8 mouse cellular contexts compared by ENCODE assay signal in genomic region chr1:169459071-169459782, GRCm38 (mm10).
DNase-seq lines count a peak whose midpoint lies in the region; ATAC-seq and TF ChIP-seq lines count a peak whose summit lies in the region.

No protein-coding gene starts in this region.

- H3K9me3 ChIP-seq in MEL (replicated peaks; ENCODE audit: insufficient read depth, low read length) = no peaks in the 10 kb centered on the region
- no peaks in the 10 kb centered on the region for H3K9me3 ChIP-seq in embryonic facial prominence, embryonic 14.5 days (ENCODE audit: control insufficient read depth, low read length)
- no peaks in the 10 kb centered on the region for H3K9me3 ChIP-seq in lung, postnatal 0 days (ENCODE audit: low read length)

- DNase-seq in MEL (ENCODE audit: low read depth, low spot score) = peak; percentile 55
- peak; percentile 50 to 63 for DNase-seq in adrenal gland, postnatal 36 days
- peak; percentile 90 for DNase-seq in embryonic facial prominence, embryonic 14.5 days (ENCODE audit: low spot score)
- peak; percentile 66 to 79 for DNase-seq in heart, postnatal 10 days
- DNase-seq in kidney, postnatal 36 days = peak; percentile 52 to 78
- peak; percentile 88 for DNase-seq in lung, postnatal 0 days (ENCODE audit: low spot score)
- DNase-seq in retina, postnatal 1 day = peak; percentile 85

- intact Hi-C loops in heart, postnatal 10 days (cut with DNase I) = loop anchor here (2.0 to 5.0 kb wide), 3 partner anchors 104 to 1517 kb away; no protein-coding TSS in a partner anchor

- TF ChIP-seq EP300 in MEL (IDR thresholded peaks at IDR 0.05; ENCODE audit: low read depth in 1 of 2, low read length in 2 of 2) = no peak
- TF ChIP-seq EP300 in lung, postnatal 0 days (IDR thresholded peaks at IDR 0.05) = no peak

- peak; percentile 62 for ATAC-seq in embryonic facial prominence, embryonic 14.5 days (ENCODE audit: low read depth)
- ATAC-seq in lung, postnatal 0 days = peak; percentile 37; the same call in 1 of the 2 replicates
- no peak for ATAC-seq in erythroblast, adult 5-6 weeks (replicated peaks; ENCODE audit: low FRiP score, poor library complexity, severe bottlenecking)

- no peaks in the 10 kb centered on the region for H3K79me2 ChIP-seq in MEL (ENCODE audit: control insufficient read depth, insufficient read depth, low read length, poor library complexity)

- TF ChIP-seq POLR2A in MEL (IDR thresholded peaks at IDR 0.05; ENCODE audit: control insufficient read depth in 1 of 2, insufficient read depth in 1 of 2, low read depth in 1 of 2, low read length in 2 of 2, poor library complexity in 1 of 2) = no peak

- TF ChIP-seq RAD21 in MEL (IDR thresholded peaks at IDR 0.05; ENCODE audit: low read depth, low read length) = peak; percentile 82

- no peak overlapping the region for H3K27ac ChIP-seq in MEL (ENCODE audit: control insufficient read depth, low read depth, low read length)
- H3K27ac ChIP-seq in embryonic facial prominence, embryonic 14.5 days (replicated peaks; ENCODE audit: low read depth, low read length) = no peak overlapping the region
- H3K27ac ChIP-seq in lung, postnatal 0 days (ENCODE audit: low read length) = no peak overlapping the region

- TF ChIP-seq CTCF in MEL (IDR thresholded peaks at IDR 0.05 in 2 of 3, conservative IDR thresholded peaks at IDR 0.05 in 1 of 3; ENCODE audit: control insufficient read depth in 1 of 3, insufficient read depth in 1 of 3, low read depth in 2 of 3, low read length in 3 of 3, poor library complexity in 1 of 3, severe bottlenecking in 1 of 3) = peak; percentile 58 to 74 (median 71)
- TF ChIP-seq CTCF in lung, postnatal 0 days (IDR thresholded peaks at IDR 0.05) = peak; percentile 89

- peak overlapping the region in 1 of 2 experiments; percentile 26; a peak in 1 of 4 replicates for H3K4me3 ChIP-seq in MEL (ENCODE audit: control insufficient read depth in 1 of 2, insufficient read depth in 1 of 2, low read depth in 2 of 2, low read length in 2 of 2)
- no peak overlapping the region for H3K4me3 ChIP-seq in embryonic facial prominence, embryonic 14.5 days (ENCODE audit: low read depth, low read length)
- no peak overlapping the region for H3K4me3 ChIP-seq in lung, postnatal 0 days (ENCODE audit: low read depth, low read length)

- H3K36me3 ChIP-seq in MEL (ENCODE audit: control insufficient read depth in 1 of 2, insufficient read depth in 2 of 2, low read length in 2 of 2) = no peaks in the 10 kb centered on the region
- no peaks in the 10 kb centered on the region for H3K36me3 ChIP-seq in embryonic facial prominence, embryonic 14.5 days (ENCODE audit: control insufficient read depth, insufficient read depth, low read length)
- no peaks in the 10 kb centered on the region for H3K36me3 ChIP-seq in lung, postnatal 0 days (ENCODE audit: insufficient read depth, low read length)

- no peaks in the 10 kb centered on the region for H3K4me1 ChIP-seq in MEL (ENCODE audit: control insufficient read depth in 1 of 2, insufficient read depth in 2 of 2, low read length in 2 of 2)
- H3K4me1 ChIP-seq in embryonic facial prominence, embryonic 14.5 days (ENCODE audit: control insufficient read depth, insufficient read depth, low read length) = no peaks in the 10 kb centered on the region; the same call in 1 of the 2 replicates
- no peaks in the 10 kb centered on the region for H3K4me1 ChIP-seq in lung, postnatal 0 days (ENCODE audit: insufficient read depth, low read depth, low read length)

- 19% methylated on average over 11 of the region's 11 CpGs for WGBS in embryonic facial prominence, embryonic 14.5 days
- 22% methylated on average over 11 of the region's 11 CpGs for WGBS in lung, postnatal 0 days

- no peak overlapping the region for H3K9ac ChIP-seq in MEL (ENCODE audit: control insufficient read depth, low read depth, low read length, poor library complexity, severe bottlenecking)
- peak overlapping the region; percentile 35; the same call in 1 of the 2 replicates for H3K9ac ChIP-seq in embryonic facial prominence, embryonic 14.5 days (ENCODE audit: low read depth, low read length)
- H3K9ac ChIP-seq in lung, postnatal 0 days (replicated peaks; ENCODE audit: low read depth) = no peak overlapping the region

- H3K4me2 ChIP-seq in embryonic facial prominence, embryonic 14.5 days (ENCODE audit: low read depth, low read length) = peak overlapping the region; percentile 41; the same call in 1 of the 2 replicates
- 0 out of 2 replicates have a peak overlapping the region, but pooled peaks have one; percentile 19 for H3K4me2 ChIP-seq in lung, postnatal 0 days (replicated peaks; ENCODE audit: low read depth, low read length)

- no peaks in the 10 kb centered on the region for H3K27me3 ChIP-seq in MEL (ENCODE audit: control insufficient read depth in 1 of 2, insufficient read depth in 2 of 2, low read length in 2 of 2)
- H3K27me3 ChIP-seq in embryonic facial prominence, embryonic 14.5 days (replicated peaks; ENCODE audit: control insufficient read depth, insufficient read depth, low read length) = no peaks in the 10 kb centered on the region
- no peaks in the 10 kb centered on the region for H3K27me3 ChIP-seq in lung, postnatal 0 days (replicated peaks; ENCODE audit: insufficient read depth, low read length)

TF ChIP-seq in MEL, 35 proteins besides CTCF, POLR2A, EP300 and RAD21:
- TF ChIP-seq SMC3 (IDR thresholded peaks at IDR 0.05; ENCODE audit: low read depth, low read length) = peak; percentile 69
- no peak for TF ChIP-seq UBTF (IDR thresholded peaks at IDR 0.05; ENCODE audit: borderline replicate concordance, insufficient read depth, low read depth, low read length)
- no peak for TF ChIP-seq USF1 (IDR thresholded peaks at IDR 0.05; ENCODE audit: low read depth, low read length)
- TF ChIP-seq MYB (IDR thresholded peaks at IDR 0.05; ENCODE audit: low read depth, low read length) = no peak
- no peak for TF ChIP-seq GATA1 (IDR thresholded peaks at IDR 0.05; ENCODE audit: low read depth, low read length)
- TF ChIP-seq ZC3H11A (IDR thresholded peaks at IDR 0.05; ENCODE audit: low read depth, low read length) = peak; percentile 54
- TF ChIP-seq NRF1 (IDR thresholded peaks at IDR 0.05; ENCODE audit: insufficient read depth, low read depth, low read length, poor library complexity, severe bottlenecking) = no peak
